Mouse (Mus musculus) brain, embryonic 14.5 days (tissue): ENCODE data around the gene Zfp9. TPM values are rescaled to one million over a fixed set of nuclear protein-coding genes. Genes with fewer than 3 reads are reported as not detected.

ENCODE experiments used
- DNase-seq: peaks from one replicate; pipeline ENCODE4 v3.0.0-alpha.2; 2011; ENCODE audit warnings: low read depth
- CTCF ChIP-seq: fragments of 200-500 bp; IDR thresholded peaks from 2 replicates; pipeline ENCODE4 v1.5.1; 2012; ENCODE audit warnings: inconsistent platforms, mild to moderate bottlenecking, moderate library complexity, borderline replicate concordance; ENCODE audit not compliant: insufficient read depth, insufficient read length; ENCODE audit errors: extremely low read depth
- POLR2A ChIP-seq: fragments of 200-500 bp; IDR thresholded peaks from 2 replicates; pipeline ENCODE4 v1.6.1; 2012; ENCODE audit warnings: mild to moderate bottlenecking, inconsistent platforms, borderline replicate concordance; ENCODE audit not compliant: poor library complexity, insufficient read depth, insufficient read length, severe bottlenecking; ENCODE audit errors: extremely low read depth
- polyA plus RNA-seq: library from polyadenylated mRNA; depleted of rRNA; stranded (reverse); fragments of >200 nt; gene quantifications from 2 replicates; pipeline ENCODE4 v1.2.3, GENCODE M21; 2012; rRNA removed

Gene Zfp9
- polyA plus RNA-seq, 1 experiment: 19.4 TPM

DNA sequence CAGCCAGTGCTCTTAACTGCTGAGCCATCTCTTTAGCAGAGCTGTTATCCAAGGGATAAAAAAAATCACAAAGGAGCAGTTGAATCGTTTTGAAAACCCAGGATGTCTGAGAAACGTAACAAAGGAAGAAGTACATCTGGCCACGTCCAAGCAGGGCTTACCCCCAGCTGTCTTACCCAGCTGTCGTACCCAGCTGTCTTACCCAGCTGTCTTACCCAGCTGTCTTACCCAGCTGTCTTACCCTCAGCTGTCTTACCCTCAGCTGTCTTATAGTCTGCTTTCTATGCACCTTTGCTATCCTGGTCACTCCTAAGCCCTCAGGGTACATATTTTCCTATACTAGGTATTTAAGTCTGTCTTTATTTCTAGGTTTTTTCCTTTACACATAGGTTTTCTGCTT lies 47.6 kb downstream of the Zfp9 start:
- no peak for DNase-seq
- TF ChIP-seq POLR2A (no peak), CTCF (no peak)

GRCm38 (mm10) chr6:118426666-118427065 lies 52.5 kb downstream of the Zfp9 start:
- no peak for DNase-seq
- TF ChIP-seq POLR2A (no peak), CTCF (no peak)

DNA sequence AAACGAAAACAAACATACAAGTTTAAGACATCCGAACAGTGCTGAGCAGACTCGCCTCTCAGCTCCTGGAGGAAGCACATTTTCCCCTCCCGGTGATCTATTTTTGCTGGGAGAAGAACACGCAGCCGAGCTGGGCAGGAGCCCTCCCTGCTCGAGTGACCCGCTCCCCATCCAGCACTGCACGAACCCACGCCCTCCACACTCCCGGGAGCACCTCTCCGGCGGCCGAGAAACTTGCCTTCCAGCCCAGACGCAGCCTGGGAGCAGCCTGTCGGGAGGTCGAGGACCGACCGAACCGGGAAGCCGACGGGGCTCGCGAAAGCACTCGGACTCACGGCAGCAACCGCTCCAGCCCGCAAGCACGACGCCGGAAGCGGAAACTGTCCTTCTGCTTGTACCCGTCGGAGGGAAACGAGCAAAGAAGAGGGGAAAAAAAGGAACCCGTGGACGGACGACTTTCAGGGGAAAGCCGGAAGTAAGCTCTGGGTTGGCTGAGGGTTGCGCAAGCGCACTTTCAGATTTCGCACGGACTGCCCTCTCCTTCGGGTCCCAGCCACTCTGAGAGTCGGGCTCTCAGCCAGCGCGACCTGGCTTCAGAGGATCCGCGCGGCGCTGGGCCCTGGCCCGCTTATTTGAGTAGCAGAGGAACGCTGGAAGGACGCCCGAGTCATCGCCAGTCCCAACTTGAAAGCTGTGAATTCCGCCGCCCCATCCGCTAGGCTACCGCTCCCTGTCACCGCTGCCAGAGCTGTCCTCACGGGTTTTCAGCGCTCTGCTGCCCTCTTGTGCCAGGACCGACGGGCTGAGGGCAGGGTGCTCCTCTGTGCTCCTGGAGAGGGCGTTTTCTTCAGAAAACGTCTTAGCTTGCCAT lies 59.8 kb downstream of the Zfp9 start, which contains the start of gene Bms1:
Gene Bms1 (minus strand): TSS at position 425 of the 871 bp plus-strand sequence.
- peak; percentile 91 for TF ChIP-seq CTCF
- peak; percentile 50; the same call in 1 of the 2 replicates for TF ChIP-seq POLR2A
- DNase-seq: peak; percentile 99

Other genes with a start within 250 kb of the Zfp9 start
- 11.9 and 21.2 TPM in 2 replicates for gene Bms1, start 59.8 kb downstream of the Zfp9 start, polyA plus RNA-seq
- 6.0 and 9.3 TPM in 2 replicates for gene Zfp248, start 23.8 kb downstream of the Zfp9 start, polyA plus RNA-seq
- 10.5 and 11.3 TPM in 2 replicates for gene Ankrd26, start 82.9 kb upstream of the Zfp9 start, polyA plus RNA-seq